Mouse (Mus musculus) midbrain, embryonic 12.5 days (tissue): Measurements from ENCODE around the gene Smim7. TPM values are rescaled to one million over a fixed set of nuclear protein-coding genes. Genes with fewer than 3 reads are reported as not detected.

Experiments
- ATAC-seq: fragments of 200-750 bp; cut with Nextera tagmentation; 2 replicates; pipeline ENCODE4 v1.8.0; 2017; ENCODE audit warnings: low read depth, moderate TSS enrichment, moderate library complexity; ENCODE audit not compliant: low FRiP score
- H3K27ac ChIP-seq: fragments of 300-500 bp; sonication (generic); replicated peaks from 2 replicates; pipeline ENCODE4 v1.5.1; 2016; ENCODE audit warnings: mild to moderate bottlenecking
- H3K27me3 ChIP-seq: fragments of 300-500 bp; sonication (generic); 2 replicates; pipeline ENCODE4 v1.6.1; 2016; ENCODE audit warnings: mild to moderate bottlenecking
- H3K36me3 ChIP-seq: fragments of 300-500 bp; sonication (generic); 2 replicates; pipeline ENCODE4 v1.6.1; 2016
- H3K4me1 ChIP-seq: fragments of 300-500 bp; sonication (generic); 2 replicates; pipeline ENCODE4 v1.6.1; 2016
- H3K4me2 ChIP-seq: fragments of 300-500 bp; sonication (generic); replicated peaks from 2 replicates; pipeline ENCODE4 v1.6.1; 2016; ENCODE audit warnings: mild to moderate bottlenecking, moderate library complexity
- H3K4me3 ChIP-seq: fragments of 300-500 bp; sonication (generic); 2 replicates; pipeline ENCODE4 v1.5.1; 2016; ENCODE audit warnings: mild to moderate bottlenecking
- H3K9ac ChIP-seq: fragments of 300-500 bp; sonication (generic); replicated peaks from 2 replicates; pipeline ENCODE4 v1.6.1; 2016; ENCODE audit warnings: mild to moderate bottlenecking, moderate library complexity
- H3K9me3 ChIP-seq: fragments of 300-500 bp; sonication (generic); 2 replicates; pipeline ENCODE4 v1.6.1; 2016; ENCODE audit warnings: mild to moderate bottlenecking
- WGBS: fragments of 180-500 bp; shearing (Covaris S2); methylation state at CpG from one replicate; pipeline ENCODE4 v1.1.7; 2016; 5-methylcytosine and 5-hydroxymethylcytosine counted together
- polyA plus RNA-seq: library from polyadenylated mRNA; unstranded; fragments of >200 nt; fragmentation: Nextera tagmentation; extraction: Ambion mirVana; gene quantifications from 2 replicates; pipeline ENCODE4 v1.2.1, GENCODE M21; 2016

The Smim7 gene
- polyA plus RNA-seq, 1 experiment from 2014 or later = 128 TPM

DNA sequence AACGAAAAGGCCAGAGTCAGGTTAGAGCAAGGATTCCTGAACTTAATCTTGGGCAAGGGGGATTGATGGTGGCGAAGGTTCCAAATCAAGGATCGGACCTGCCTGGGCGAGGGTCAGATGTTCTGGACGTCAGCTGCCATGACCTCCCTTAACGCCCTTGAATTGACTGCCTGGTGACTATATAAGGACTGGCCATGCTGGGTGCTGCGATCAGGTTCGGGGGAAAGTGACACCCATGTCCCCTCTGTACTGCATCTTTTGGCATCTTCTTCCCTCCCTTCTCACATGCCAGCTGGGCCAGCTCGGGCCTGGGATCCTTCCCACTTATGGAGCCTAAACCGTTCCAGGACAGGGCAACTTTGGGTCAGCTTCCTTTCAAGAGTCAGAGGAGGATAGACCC is 1.6 kb upstream of the Smim7 start:
- no peaks in the 10 kb centered on the region for H3K9me3 ChIP-seq
- peak overlapping the region; percentile 71 for H3K4me3 ChIP-seq
- H3K36me3 ChIP-seq = peaks cover 15% of the 10 kb centered on the region
- peak overlapping the region; percentile 79 for H3K9ac ChIP-seq
- no peak for ATAC-seq
- peak overlapping the region; percentile 94 for H3K4me2 ChIP-seq
- 9% methylated on average over 10 of the region's 10 CpGs for WGBS
- no peaks in the 10 kb centered on the region for H3K27me3 ChIP-seq
- peaks cover 25% of the 10 kb centered on the region for H3K4me1 ChIP-seq
- no peak overlapping the region; the same call in 1 of the 2 replicates for H3K27ac ChIP-seq

- no peaks in the 10 kb centered on the region for H3K9me3 ChIP-seq
- WGBS = under 1% methylated on average over 45 of the region's 45 CpGs
These were observed 954 bp upstream of the Smim7 start, which contains the start of gene Tmem38a for GRCm38 (mm10) chr8:72571611-72572473. Gene Tmem38a, plus strand, starts transcription at chr8:72572055.

DNA sequence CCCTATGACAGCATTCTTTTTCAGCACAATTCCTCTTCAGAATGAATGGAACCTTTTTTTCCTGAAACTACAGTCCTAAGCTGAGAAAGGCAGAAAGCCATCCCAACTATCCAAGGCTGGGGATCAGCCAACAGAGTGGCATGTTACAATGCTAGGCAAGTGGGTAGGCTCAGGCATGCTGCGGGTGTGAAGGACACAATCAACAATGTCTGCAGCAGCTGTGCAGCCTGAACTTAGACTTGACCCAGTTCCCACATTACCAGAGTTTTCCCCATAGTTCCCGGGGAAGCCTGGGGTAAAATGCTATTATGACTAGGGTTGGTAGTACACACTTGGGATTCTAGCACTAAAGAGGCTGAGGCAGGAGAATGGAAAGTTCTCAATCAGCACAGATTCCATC is 4.9 kb downstream of the Smim7 start:
- Histone ChIP-seq H3K4me2 (no peak overlapping the region), H3K9ac (no peak overlapping the region), H3K4me3 (no peak overlapping the region), H3K9me3 (no peaks in the 10 kb centered on the region), H3K27ac (no peak overlapping the region), H3K27me3 (no peaks in the 10 kb centered on the region), H3K4me1 (peaks cover 10% of the 10 kb centered on the region), H3K36me3 (peaks cover 61% of the 10 kb centered on the region)
- 97% methylated on average over 2 of the region's 2 CpGs for WGBS
- no peak for ATAC-seq

More at GRCm38 (mm10) chr8:72571611-72572473, 954 bp upstream of the Smim7 start, which contains the start of gene Tmem38a:
- peak within 1 kb of the TSS; percentile 71 for H3K4me3 ChIP-seq
- peak within 1 kb of the TSS; percentile 79 for H3K9ac ChIP-seq
- H3K4me2 ChIP-seq = peak within 1 kb of the TSS; percentile 94
- peak within 1 kb of the TSS; percentile 88 for H3K27ac ChIP-seq
- H3K27me3 ChIP-seq = no peaks in the 10 kb centered on the region
- ATAC-seq = peak; percentile 13
- peaks cover 22% of the 10 kb centered on the region for H3K36me3 ChIP-seq
- H3K4me1 ChIP-seq = peaks cover 25% of the 10 kb centered on the region

DNA sequence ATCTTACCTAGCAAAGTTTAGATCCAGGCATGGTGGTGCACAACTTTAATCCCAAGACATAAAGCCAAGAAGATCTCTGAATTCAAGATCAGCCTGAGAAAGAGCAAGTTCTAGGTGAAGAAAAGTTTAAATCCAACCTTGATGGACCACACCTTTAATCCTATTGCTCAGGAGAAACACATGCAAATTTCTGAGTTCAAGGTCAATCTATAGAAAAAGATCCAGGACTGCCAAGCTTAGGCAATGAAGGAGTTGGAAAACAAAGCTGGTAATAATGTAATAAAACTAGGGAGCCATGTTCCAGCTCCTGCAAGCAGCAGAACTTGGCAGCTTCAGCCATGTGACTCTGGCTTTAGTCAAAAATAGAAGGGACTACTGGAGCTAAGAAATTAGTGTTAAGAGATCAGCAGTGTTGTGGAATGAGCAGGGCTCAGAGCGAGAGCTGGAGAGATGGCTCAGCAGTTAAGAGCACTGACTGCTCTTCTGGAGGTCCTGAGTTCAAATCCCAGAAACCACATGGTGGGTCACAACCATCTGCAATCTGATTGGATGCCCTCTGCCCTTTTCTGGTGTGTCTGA is 9.7 kb downstream of the Smim7 start:
- 91% methylated on average over 1 of the region's 1 CpGs for WGBS
- peaks cover 55% of the 10 kb centered on the region for H3K36me3 ChIP-seq
- ATAC-seq = no peak
- no peak overlapping the region for H3K4me3 ChIP-seq
- no peaks in the 10 kb centered on the region for H3K4me1 ChIP-seq
- no peaks in the 10 kb centered on the region for H3K9me3 ChIP-seq
- H3K27ac ChIP-seq = no peak overlapping the region
- H3K4me2 ChIP-seq = no peak overlapping the region
- H3K27me3 ChIP-seq = no peaks in the 10 kb centered on the region
- no peak overlapping the region for H3K9ac ChIP-seq

DNA sequence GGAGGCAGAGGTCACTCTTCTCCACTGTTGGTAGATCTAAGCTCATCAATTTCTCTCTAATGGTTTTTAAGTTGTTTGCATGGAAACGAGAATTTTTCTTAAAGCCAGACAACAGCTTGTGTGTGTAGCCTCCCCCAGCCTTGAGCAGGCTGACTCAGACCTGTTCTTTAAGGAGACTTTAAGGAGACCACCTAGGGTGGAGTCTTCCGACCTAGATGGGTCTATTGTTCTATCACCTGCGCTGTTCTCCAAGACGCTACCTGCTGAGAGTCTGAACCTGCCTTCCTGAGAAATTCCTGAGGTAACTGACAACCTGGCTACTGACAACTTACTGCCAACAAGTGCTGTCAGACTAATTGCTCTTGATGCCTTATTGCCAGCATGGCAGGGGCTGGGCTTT is 15.1 kb downstream of the Smim7 start:
- Histone ChIP-seq H3K27me3 (no peaks in the 10 kb centered on the region), H3K4me1 (no peaks in the 10 kb centered on the region), H3K36me3 (peaks cover 23% of the 10 kb centered on the region), H3K4me3 (no peak overlapping the region), H3K27ac (no peak overlapping the region), H3K9me3 (no peaks in the 10 kb centered on the region), H3K9ac (no peak overlapping the region), H3K4me2 (no peak overlapping the region)
- WGBS = 51% methylated on average over 4 of the region's 4 CpGs
- ATAC-seq = no peak

GRCm38 (mm10) chr8:72549314-72549892 is 21.5 kb downstream of the Smim7 start:
- 29% methylated on average over 5 of the region's 5 CpGs for WGBS

GRCm38 (mm10) chr8:72548644-72549313 is 22.1 kb downstream of the Smim7 start:
- no peaks in the 10 kb centered on the region for H3K9me3 ChIP-seq
- WGBS = under 1% methylated on average over 45 of the region's 45 CpGs
- H3K27ac ChIP-seq = peak overlapping the region; percentile 81
- H3K27me3 ChIP-seq = no peaks in the 10 kb centered on the region
- peak overlapping the region; percentile 99 for H3K4me2 ChIP-seq
- H3K9ac ChIP-seq = peak overlapping the region; percentile 78
- ATAC-seq = peak; percentile 82
- peaks cover 31% of the 10 kb centered on the region for H3K4me1 ChIP-seq
- peaks cover 8% of the 10 kb centered on the region; the same call in 1 of the 2 replicates for H3K36me3 ChIP-seq
- peak overlapping the region; percentile 84 for H3K4me3 ChIP-seq

More at GRCm38 (mm10) chr8:72549314-72549892, 21.5 kb downstream of the Smim7 start:
- Histone ChIP-seq H3K9me3 (no peaks in the 10 kb centered on the region), H3K36me3 (0 out of 2 replicates have a peak, but pooled peaks cover 2% of the 10 kb centered on the region), H3K27me3 (no peaks in the 10 kb centered on the region), H3K9ac (peak overlapping the region; percentile 78), H3K4me2 (peak overlapping the region; percentile 99), H3K27ac (no peak overlapping the region), H3K4me3 (peak overlapping the region; percentile 84), H3K4me1 (peaks cover 31% of the 10 kb centered on the region)
- no peak for ATAC-seq

- peaks cover 31% of the 10 kb centered on the region for H3K4me1 ChIP-seq
- H3K4me2 ChIP-seq = peak within 1 kb of the TSS; percentile 99
- peak within 1 kb of the TSS; percentile 85 for H3K27ac ChIP-seq
- under 1% methylated on average over 78 of the region's 92 CpGs for WGBS
- H3K36me3 ChIP-seq = peaks cover 13% of the 10 kb centered on the region; the same call in 1 of the 2 replicates
- ATAC-seq = peak; percentile 95
- no peaks in the 10 kb centered on the region for H3K27me3 ChIP-seq
- no peaks in the 10 kb centered on the region for H3K9me3 ChIP-seq
- H3K4me3 ChIP-seq = peak within 1 kb of the TSS; percentile 84
- peak within 1 kb of the TSS; percentile 97 for H3K9ac ChIP-seq
These were observed 22.9 kb downstream of the Smim7 start, which contains the start of gene Med26 for GRCm38 (mm10) chr8:72547802-72548643. Gene Med26, minus strand, starts transcription at chr8:72548270.

- Histone ChIP-seq H3K4me3 (peak overlapping the region; percentile 84), H3K27me3 (no peaks in the 10 kb centered on the region), H3K4me1 (peaks cover 31% of the 10 kb centered on the region), H3K4me2 (peak overlapping the region; percentile 99), H3K9me3 (no peaks in the 10 kb centered on the region), H3K27ac (peak overlapping the region; percentile 85), H3K9ac (peak overlapping the region; percentile 97), H3K36me3 (peaks cover 13% of the 10 kb centered on the region; the same call in 1 of the 2 replicates)
- ATAC-seq = 0 out of 2 replicates have a peak, but pooled peaks have one; percentile 1
- 3% methylated on average over 27 of the region's 27 CpGs for WGBS
These were observed 23.6 kb downstream of the Smim7 start for GRCm38 (mm10) chr8:72547122-72547801.

DNA sequence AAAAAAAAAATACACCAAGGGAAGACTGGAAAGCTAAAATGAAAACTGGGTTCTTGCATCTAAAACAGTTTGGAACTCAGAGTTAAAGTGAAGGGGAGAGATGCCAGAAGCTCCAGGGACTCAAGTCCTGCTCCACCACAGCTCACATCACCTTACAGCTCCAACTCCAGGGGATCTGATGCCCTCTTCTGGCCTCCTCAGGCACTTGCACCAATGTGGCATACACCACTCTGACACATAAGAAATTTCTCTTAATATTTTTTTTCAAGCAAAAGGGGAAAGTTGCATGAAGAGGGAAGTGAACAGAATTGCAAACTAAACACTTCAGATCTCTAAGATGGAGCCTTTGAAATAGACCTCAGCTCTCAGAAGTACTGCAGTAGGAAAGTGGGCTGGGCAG is 31.7 kb downstream of the Smim7 start:
- Histone ChIP-seq H3K4me3 (no peak overlapping the region), H3K36me3 (peaks cover 9% of the 10 kb centered on the region; the same call in 1 of the 2 replicates), H3K9me3 (no peaks in the 10 kb centered on the region), H3K4me2 (no peak overlapping the region), H3K4me1 (no peaks in the 10 kb centered on the region), H3K9ac (no peak overlapping the region), H3K27me3 (no peaks in the 10 kb centered on the region), H3K27ac (no peak overlapping the region)
- ATAC-seq = no peak
